Mouse (Mus musculus) thymus, adult 2 months (tissue): Measurements from ENCODE around the gene Cobl. TPM values are rescaled to one million over a fixed set of nuclear protein-coding genes. Genes with fewer than 3 reads are reported as not detected.

Experiments used
- DNase-seq: peaks from one replicate; pipeline ENCODE4 v3.0.0; 2021
- H3K27ac ChIP-seq: fragments of 200-500 bp; 2 replicates; pipeline ENCODE4 v1.5.1; 2012; ENCODE audit warnings: low read length, control low read depth; ENCODE audit not compliant: control insufficient read depth, insufficient read depth
- H3K27me3 ChIP-seq: fragments of 200-500 bp; 2 replicates; pipeline ENCODE4 v1.6.1; 2012; ENCODE audit warnings: mild to moderate bottlenecking, low read length, moderate library complexity, mixed read lengths; ENCODE audit not compliant: control insufficient read depth, insufficient read depth
- H3K36me3 ChIP-seq: fragments of 200-500 bp; 2 replicates; pipeline ENCODE4 v1.6.1; 2012; ENCODE audit warnings: mild to moderate bottlenecking, low read length, moderate library complexity; ENCODE audit not compliant: control insufficient read depth, insufficient read depth
- H3K4me1 ChIP-seq: fragments of 200-500 bp; replicated peaks from 2 replicates; pipeline ENCODE4 v1.6.1; 2012; ENCODE audit warnings: low read length; ENCODE audit not compliant: control insufficient read depth, insufficient read depth
- H3K4me3 ChIP-seq: fragments of 200-500 bp; 2 replicates; pipeline ENCODE4 v1.5.1; 2012; ENCODE audit warnings: mild to moderate bottlenecking, low read length, control low read depth, moderate library complexity; ENCODE audit not compliant: control insufficient read depth, insufficient read depth
- CTCF ChIP-seq: fragments of 200-500 bp; IDR thresholded peaks from 2 replicates; pipeline ENCODE4 v1.5.1; 2012; ENCODE audit warnings: mild to moderate bottlenecking, control low read depth, low read length, moderate library complexity, borderline replicate concordance; ENCODE audit not compliant: control insufficient read depth, poor library complexity, insufficient read depth; ENCODE audit errors: extremely low read depth
- POLR2A ChIP-seq: fragments of 200-500 bp; IDR thresholded peaks from 2 replicates; pipeline ENCODE4 v1.6.1; 2012; ENCODE audit warnings: mild to moderate bottlenecking, low read length, control low read depth, moderate library complexity; ENCODE audit not compliant: control insufficient read depth, poor library complexity, insufficient read depth; ENCODE audit errors: extremely low read depth
- WGBS: fragments of 180-500 bp; shearing (Covaris S2); methylation state at CpG from one replicate; pipeline ENCODE4 v1.1.7; 2018; 5-methylcytosine and 5-hydroxymethylcytosine counted together
- polyA plus RNA-seq: library from polyadenylated mRNA; depleted of rRNA; stranded (reverse); fragments of >200 nt; gene quantifications from 2 replicates; pipeline ENCODE4 v1.2.3, GENCODE M21; 2012

The Cobl gene
- polyA plus RNA-seq, 1 experiment: 3.6 TPM

DNA sequence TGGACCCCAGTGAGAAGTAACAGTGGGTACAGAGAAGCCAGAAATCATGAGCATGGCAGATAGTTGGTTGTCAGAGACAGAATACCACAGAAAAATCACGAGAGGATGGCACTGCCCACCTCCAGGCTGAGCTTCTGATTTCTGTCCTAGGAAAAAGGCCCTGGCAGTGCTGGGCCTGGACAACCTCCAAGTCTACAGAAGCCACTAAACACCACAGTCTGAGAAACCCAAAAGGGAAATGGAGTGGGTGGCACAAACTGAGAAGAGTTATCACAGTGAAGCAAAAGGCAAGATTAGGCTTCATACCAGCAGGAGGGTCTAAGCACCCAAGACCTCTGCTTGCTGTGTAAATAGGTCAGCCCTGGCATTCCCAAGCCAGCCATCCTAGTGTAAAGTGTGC, 1.8 kb upstream of the Cobl start:
- H3K36me3 ChIP-seq: no peaks in the 10 kb centered on the region
- no peak for DNase-seq
- no peak overlapping the region for H3K27ac ChIP-seq
- 55% methylated on average over 1 of the region's 1 CpGs for WGBS
- TF ChIP-seq CTCF (no peak), POLR2A (no peak)
- no peak overlapping the region for H3K4me3 ChIP-seq
- no peaks in the 10 kb centered on the region; the same call in 1 of the 2 replicates for H3K27me3 ChIP-seq
- H3K4me1 ChIP-seq: no peaks in the 10 kb centered on the region

DNA sequence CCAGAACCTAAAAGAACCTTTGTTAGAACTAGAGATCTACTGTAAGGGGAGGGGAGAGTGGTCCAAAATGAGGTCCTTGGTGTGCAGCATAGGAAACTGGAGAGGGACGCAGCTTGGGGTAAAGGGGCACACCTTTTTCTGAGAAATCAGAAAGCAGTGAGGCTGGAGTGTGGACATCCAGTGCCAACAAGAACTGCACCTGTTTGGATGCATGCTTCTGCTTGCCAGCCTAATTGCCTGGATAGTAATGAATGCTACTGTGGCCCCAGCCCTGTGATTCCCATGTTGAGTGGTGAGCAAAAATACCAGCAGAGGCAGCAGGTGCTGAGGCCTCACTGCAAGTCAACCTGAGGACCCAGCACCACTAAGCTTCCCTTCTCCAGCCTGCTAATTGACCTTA, 469 bp upstream of the Cobl start:
- no peak overlapping the region for H3K4me3 ChIP-seq
- H3K4me1 ChIP-seq: no peaks in the 10 kb centered on the region
- DNase-seq: no peak
- 50% methylated on average over 1 of the region's 1 CpGs for WGBS
- H3K27ac ChIP-seq: no peak overlapping the region
- TF ChIP-seq CTCF (no peak), POLR2A (no peak)
- H3K27me3 ChIP-seq: no peaks in the 10 kb centered on the region; the same call in 1 of the 2 replicates
- no peaks in the 10 kb centered on the region for H3K36me3 ChIP-seq

DNA sequence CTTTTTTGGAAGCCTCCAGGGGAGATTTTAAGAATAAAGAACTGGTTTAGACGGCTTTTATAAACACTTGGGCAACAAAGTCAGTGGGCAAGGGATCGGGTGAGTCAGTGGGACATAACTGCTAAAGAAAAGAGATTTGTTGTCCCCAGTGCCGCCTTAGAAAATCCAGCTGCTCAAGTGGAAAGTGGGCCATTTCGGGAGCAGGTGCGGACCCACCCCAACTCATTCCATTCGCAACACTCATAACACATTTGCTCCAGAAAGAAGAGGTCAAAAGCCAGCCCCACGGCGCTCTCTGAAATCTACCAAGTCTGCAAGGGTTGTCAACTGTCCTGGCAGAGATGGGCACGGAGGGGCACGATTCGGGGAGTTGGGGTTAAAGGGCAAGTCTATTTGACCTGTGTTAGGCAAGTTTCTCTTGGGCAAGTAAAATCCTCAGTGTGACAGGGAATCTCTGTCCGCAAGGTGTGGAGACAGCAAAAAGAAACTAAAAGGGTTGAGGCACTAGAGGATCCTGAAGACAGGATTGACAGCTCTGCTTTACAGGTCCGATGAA, 1.1 kb downstream of the Cobl start:
- no peak overlapping the region for H3K4me3 ChIP-seq
- H3K27me3 ChIP-seq: no peaks in the 10 kb centered on the region; the same call in 1 of the 2 replicates
- H3K27ac ChIP-seq: no peak overlapping the region
- H3K4me1 ChIP-seq: no peaks in the 10 kb centered on the region
- H3K36me3 ChIP-seq: no peaks in the 10 kb centered on the region
- no peak for DNase-seq
- WGBS: 79% methylated on average over 13 of the region's 13 CpGs
- TF ChIP-seq CTCF (no peak), POLR2A (no peak)

DNA sequence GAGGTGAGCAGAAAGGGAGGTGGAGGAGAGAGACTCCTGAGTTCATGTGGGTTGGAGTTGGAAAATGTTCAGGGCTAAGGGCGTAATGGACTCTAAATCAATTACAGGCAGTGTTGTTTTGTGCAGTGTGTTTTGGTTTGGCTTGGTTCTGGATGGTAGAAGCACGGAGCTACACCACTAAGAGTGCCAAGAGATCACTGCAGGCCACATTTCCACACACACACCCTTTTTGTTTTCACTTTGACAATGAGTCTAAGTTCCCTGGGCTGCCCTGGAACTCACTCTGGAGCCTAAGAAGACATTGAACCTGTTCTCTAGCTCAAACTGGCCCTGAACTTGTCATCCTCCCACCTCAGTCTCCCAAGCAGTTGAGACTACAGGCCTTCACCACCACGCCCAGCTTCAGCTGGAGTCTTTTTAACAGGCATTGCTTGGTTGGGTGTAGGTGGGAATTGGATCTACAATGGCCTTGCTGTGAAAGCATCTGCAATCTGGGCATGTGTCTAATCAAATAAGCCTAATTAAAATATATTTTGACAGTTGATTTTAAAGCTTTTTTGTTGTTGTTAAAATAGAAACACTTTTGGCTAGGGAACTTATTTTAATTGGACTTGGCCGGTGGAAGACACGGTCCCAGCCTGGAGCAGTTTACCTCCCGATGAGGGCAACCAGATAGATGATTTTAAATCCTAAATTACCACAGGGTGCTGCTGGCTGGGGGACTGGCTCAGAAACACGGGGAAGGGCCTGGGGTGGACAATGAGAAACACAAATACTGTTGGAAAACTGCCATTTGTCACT, 4.8 kb downstream of the Cobl start:
- 78% methylated on average over 7 of the region's 7 CpGs for WGBS
- Histone ChIP-seq H3K4me1 (no peaks in the 10 kb centered on the region), H3K27me3 (no peaks in the 10 kb centered on the region; the same call in 1 of the 2 replicates), H3K27ac (no peak overlapping the region), H3K4me3 (no peak overlapping the region), H3K36me3 (no peaks in the 10 kb centered on the region)
- no peak for DNase-seq
- TF ChIP-seq POLR2A: no peak
- no peak for TF ChIP-seq CTCF

DNA sequence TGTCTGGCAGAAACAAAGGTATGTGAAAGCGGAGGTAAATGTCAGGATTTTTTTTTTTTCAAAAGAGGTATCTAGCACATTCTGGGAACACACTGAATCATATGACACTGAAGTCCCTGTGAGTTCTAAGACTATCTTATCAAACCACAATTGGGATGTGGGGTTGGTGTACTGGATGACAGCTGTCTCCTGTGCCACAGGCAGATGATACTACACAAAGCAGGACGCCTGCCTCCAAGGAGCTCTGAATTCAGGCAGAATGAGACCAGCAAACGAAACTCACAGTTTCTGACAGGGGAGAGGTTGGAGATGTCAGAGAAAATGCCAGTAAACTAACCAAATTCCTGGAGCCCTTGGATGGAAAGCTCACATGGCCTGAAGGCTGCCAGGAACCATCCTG, 5.9 kb downstream of the Cobl start:
- H3K36me3 ChIP-seq: no peaks in the 10 kb centered on the region
- H3K27me3 ChIP-seq: no peaks in the 10 kb centered on the region
- WGBS: 83% methylated on average over 3 of the region's 3 CpGs
- H3K4me3 ChIP-seq: no peak overlapping the region
- TF ChIP-seq POLR2A (no peak), CTCF (no peak)
- DNase-seq: no peak
- no peaks in the 10 kb centered on the region for H3K4me1 ChIP-seq
- H3K27ac ChIP-seq: no peak overlapping the region

DNA sequence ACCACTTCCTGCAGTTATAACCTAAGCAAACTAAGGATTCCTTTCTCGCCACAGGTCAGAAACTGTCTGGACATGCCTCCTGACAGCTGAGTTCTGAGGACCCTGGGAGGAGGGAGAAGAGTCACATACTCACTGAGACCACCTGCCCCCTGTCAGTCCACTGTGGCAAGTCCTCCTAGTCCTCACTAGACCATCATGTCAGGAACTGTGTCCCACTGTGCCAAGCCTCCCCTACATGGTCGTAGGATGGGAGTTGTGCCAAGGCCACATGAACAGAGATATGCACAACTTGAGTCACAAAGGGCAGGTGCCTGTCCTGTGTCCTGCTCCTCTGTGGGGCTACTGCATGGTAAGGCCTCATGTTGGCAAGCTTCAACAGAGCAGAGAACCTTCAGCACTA, 6.4 kb downstream of the Cobl start:
- Histone ChIP-seq H3K4me3 (no peak overlapping the region), H3K27ac (no peak overlapping the region), H3K4me1 (no peaks in the 10 kb centered on the region), H3K27me3 (no peaks in the 10 kb centered on the region), H3K36me3 (no peaks in the 10 kb centered on the region)
- no peak for DNase-seq
- TF ChIP-seq POLR2A (no peak), CTCF (no peak)
- 76% methylated on average over 2 of the region's 2 CpGs for WGBS
